8 mouse cellular contexts compared by ENCODE assay signal in the genomic region with DNA sequence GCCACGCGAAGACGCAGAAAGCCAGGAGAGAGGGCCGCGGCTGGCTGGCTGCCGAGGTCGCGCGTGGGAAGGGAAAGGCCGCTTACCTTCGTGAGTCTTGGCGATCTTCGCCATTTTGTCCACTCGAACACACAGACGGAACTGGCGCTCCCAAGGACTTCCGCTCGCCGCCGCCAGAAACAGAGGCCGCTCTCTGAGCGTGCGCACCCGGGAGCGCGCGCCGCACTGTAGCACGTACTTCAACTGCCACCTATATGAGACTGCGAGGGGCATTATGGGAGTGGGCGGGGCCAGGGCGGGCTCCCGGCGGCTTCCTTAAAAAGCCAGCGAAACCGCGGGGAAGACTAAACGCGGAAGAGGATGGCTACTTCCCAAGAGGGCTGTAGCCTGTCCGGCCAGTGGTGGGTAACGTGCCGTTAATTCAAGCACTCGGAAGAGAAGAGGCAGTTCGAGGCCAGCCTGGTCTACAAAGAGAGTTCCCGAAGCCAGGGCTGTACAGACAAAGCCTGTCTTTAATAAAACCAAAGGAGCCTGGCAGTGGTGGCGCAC. TPM values are rescaled to one million over a fixed set of nuclear protein-coding genes. Genes with fewer than 3 reads are reported as not detected.
DNase-seq lines count a peak whose midpoint lies in the region; ATAC-seq lines count a peak whose summit lies in the region.

A gene (minus strand): TSS at position 229 of the 549 bp plus-strand sequence.

- DNase-seq in T-cell, adult 2 months (ENCODE audit: low spot score): peak; percentile 97
- DNase-seq in cerebellum, postnatal 36 days: peak; percentile 95
- peak; percentile 94 to 97 for DNase-seq in frontal cortex, postnatal 36 days (ENCODE audit: low spot score in 2 of 2)
- DNase-seq in left cerebral cortex, adult 11 months (ENCODE audit: low spot score): peak; percentile 93
- DNase-seq in lung, postnatal 4 days: peak; percentile 97 to 99
- peak; percentile 94 for DNase-seq in retina, postnatal 7 days (ENCODE audit: low read depth, low spot score)
- peak; percentile 88 for DNase-seq in urinary bladder, adult 2 months (ENCODE audit: low spot score)

- H3K36me3 ChIP-seq in hindbrain, embryonic 15.5 days: no peaks in the 10 kb centered on the region

- peaks cover 27% of the 10 kb centered on the region for H3K4me1 ChIP-seq in hindbrain, embryonic 15.5 days (replicated peaks)

- no peaks in the 10 kb centered on the region for H3K9me3 ChIP-seq in hindbrain, embryonic 15.5 days

- peak; percentile 99 for ATAC-seq in hindbrain, embryonic 15.5 days (ENCODE audit: low FRiP score, low read depth)

- peak within 1 kb of the TSS; percentile 96 for H3K27ac ChIP-seq in hindbrain, embryonic 15.5 days (replicated peaks)

- whole genome bisulfite sequencing in hindbrain, embryonic 15.5 days: 1% methylated on average over 46 of the region's 46 CpGs

- H3K9ac ChIP-seq in hindbrain, embryonic 15.5 days: peak within 1 kb of the TSS; percentile 92

- peak within 1 kb of the TSS; percentile 83 for H3K4me3 ChIP-seq in hindbrain, embryonic 15.5 days

- no peaks in the 10 kb centered on the region for H3K27me3 ChIP-seq in hindbrain, embryonic 15.5 days

- H3K4me2 ChIP-seq in hindbrain, embryonic 15.5 days: peak within 1 kb of the TSS; percentile 74

RNA-seq across cellular contexts. Expression of the gene that starts here (rescaled TPM):
- polyA plus RNA-seq in hindbrain, embryonic 15.5 days (2015; fragmentation: Nextera tagmentation; extraction: Ambion mirVana): 257 and 272 TPM in 2 replicates
- 156 and 180 TPM in 2 replicates for polyA plus RNA-seq in urinary bladder, adult 2 months (2012; rRNA removed)

Comparison
In these comparisons a context has a peak if more than half of its experiments do, and no peak if none do; other contexts are left out.
1. Peak in every context shown above with its lines: DNase-seq, ATAC-seq, H3K4me3 ChIP-seq and H3K27ac ChIP-seq.